Mouse (Mus musculus): ENCODE data around the gene Fkbpl. TPM values are rescaled to one million over a fixed set of nuclear protein-coding genes. Genes with fewer than 3 reads are reported as not detected.

Fkbpl gene
- total and polyA plus RNA-seq, 3 experiments, result 6.4 to 7.0 TPM; not detected in 1

DNA sequence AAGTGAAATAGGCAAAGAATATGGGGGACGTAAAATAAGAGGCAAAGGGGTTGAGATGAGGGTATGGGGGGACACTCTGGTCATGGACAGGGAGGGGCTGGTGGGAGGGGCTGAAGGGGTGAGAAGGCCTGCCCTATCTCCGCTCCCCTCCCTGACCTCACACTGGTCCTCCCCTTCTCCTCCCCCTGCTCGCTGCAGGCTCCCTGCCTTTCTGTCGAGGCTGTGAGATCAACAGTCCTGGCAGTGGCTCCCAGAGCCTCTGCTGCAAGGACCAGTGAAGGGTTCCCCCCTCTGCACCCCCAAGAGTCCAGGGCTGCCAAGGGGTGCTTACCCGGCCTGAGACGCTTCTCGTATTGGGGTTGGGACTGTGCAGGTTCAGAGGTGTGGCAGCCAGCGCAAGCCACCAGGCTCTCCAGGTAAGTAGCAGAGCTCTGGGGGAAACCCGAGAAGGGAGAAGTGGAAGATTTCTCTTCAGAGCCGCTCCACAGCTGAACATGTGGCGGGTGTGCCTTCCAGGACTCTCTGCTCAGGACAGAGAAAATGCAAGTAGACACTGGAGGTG, 15.8 kb downstream of the Fkbpl start:
- Histone ChIP-seq H3K4me3 (ENCODE audit: control insufficient read depth in 1 of 2, insufficient read depth in 1 of 2, low read depth in 2 of 2, low read length in 2 of 2) (peak overlapping the region; percentile 6 to 64; a peak in 3 of 4 replicates), H3K9me3 (replicated peaks; ENCODE audit: insufficient read depth, low read length) (no peaks in the 10 kb centered on the region), H3K27ac (ENCODE audit: control insufficient read depth, low read depth, low read length) (no peak overlapping the region), H3K36me3 (ENCODE audit: control insufficient read depth in 1 of 2, insufficient read depth in 2 of 2, low read length in 2 of 2) (peaks cover 0 to 3% of the 10 kb centered on the region in 2 experiments; a peak in 1 of 4 replicates), H3K9ac (ENCODE audit: control insufficient read depth, low read depth, low read length, poor library complexity, severe bottlenecking) (peak overlapping the region; percentile 24), H3K79me2 (ENCODE audit: control insufficient read depth, insufficient read depth, low read length, poor library complexity) (no peaks in the 10 kb centered on the region), H3K27me3 (ENCODE audit: control insufficient read depth in 1 of 2, insufficient read depth in 2 of 2, low read length in 2 of 2) (no peaks in the 10 kb centered on the region), H3K4me1 (ENCODE audit: control insufficient read depth in 1 of 2, insufficient read depth in 2 of 2, low read length in 2 of 2) (peaks cover 0 to 23% of the 10 kb centered on the region in 2 experiments; a peak in 3 of 4 replicates)
- TF ChIP-seq POLR2AphosphoS5 (IDR thresholded peaks at IDR 0.05; ENCODE audit: borderline replicate concordance, low read depth, low read length) (no peak), BHLHE40 (IDR thresholded peaks at IDR 0.05; ENCODE audit: borderline replicate concordance, low read depth, low read length) (no peak), CHD1 (IDR thresholded peaks at IDR 0.05; ENCODE audit: low read depth, low read length) (no peak), ZC3H11A (IDR thresholded peaks at IDR 0.05; ENCODE audit: low read depth, low read length) (no peak), USF1 (IDR thresholded peaks at IDR 0.05; ENCODE audit: low read depth, low read length) (no peak), NELFE (IDR thresholded peaks at IDR 0.05; ENCODE audit: low read depth, low read length) (no peak), ZNF384 (IDR thresholded peaks at IDR 0.05; ENCODE audit: low read depth, low read length) (no peak), JUND (IDR thresholded peaks at IDR 0.05; ENCODE audit: low read depth, low read length) (no peak), ETS1 (IDR thresholded peaks at IDR 0.05; ENCODE audit: low read depth, low read length) (no peak), SMC3 (IDR thresholded peaks at IDR 0.05; ENCODE audit: low read depth, low read length) (no peak), HCFC1 (IDR thresholded peaks at IDR 0.05; ENCODE audit: low read depth, low read length) (no peak), UBTF (IDR thresholded peaks at IDR 0.05; ENCODE audit: borderline replicate concordance, insufficient read depth, low read depth, low read length) (no peak)
- DNase-seq (ENCODE audit: low read depth, low spot score), result peak; percentile 39

DNA sequence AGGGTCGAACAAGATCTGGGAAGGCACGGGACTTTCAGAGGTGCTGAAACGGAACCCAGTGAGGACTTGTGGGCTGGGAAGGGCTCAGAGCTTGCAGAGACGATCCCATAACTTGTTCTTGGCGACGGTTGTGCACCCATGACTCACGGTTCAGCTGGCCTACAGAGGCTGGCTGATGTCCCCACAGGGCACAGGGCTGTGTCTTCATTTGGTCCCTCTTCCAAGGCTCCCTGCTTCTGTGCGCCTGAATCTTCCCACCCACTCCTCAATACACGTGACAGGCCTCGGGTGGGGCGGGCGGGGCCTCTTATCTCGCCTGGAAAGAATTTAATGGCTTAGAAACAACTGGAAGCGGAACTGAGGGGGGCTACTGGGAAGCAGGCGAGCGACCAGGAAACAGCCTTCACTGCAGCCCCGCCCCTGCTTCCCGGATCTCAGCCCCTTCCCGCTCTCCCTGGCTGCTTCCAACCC, 16.6 kb downstream of the Fkbpl start:
- peak; percentile 55 for DNase-seq (ENCODE audit: low read depth, low spot score)
- Histone ChIP-seq H3K27me3 (ENCODE audit: control insufficient read depth in 1 of 2, insufficient read depth in 2 of 2, low read length in 2 of 2) (no peaks in the 10 kb centered on the region), H3K4me3 (ENCODE audit: control insufficient read depth in 1 of 2, insufficient read depth in 1 of 2, low read depth in 2 of 2, low read length in 2 of 2) (peak overlapping the region; percentile 49 to 67), H3K9ac (ENCODE audit: control insufficient read depth, low read depth, low read length, poor library complexity, severe bottlenecking) (peak overlapping the region; percentile 53), H3K9me3 (replicated peaks; ENCODE audit: insufficient read depth, low read length) (no peaks in the 10 kb centered on the region), H3K27ac (ENCODE audit: control insufficient read depth, low read depth, low read length) (peak overlapping the region; percentile 16; the same call in 1 of the 2 replicates), H3K79me2 (ENCODE audit: control insufficient read depth, insufficient read depth, low read length, poor library complexity) (no peaks in the 10 kb centered on the region), H3K4me1 (ENCODE audit: control insufficient read depth in 1 of 2, insufficient read depth in 2 of 2, low read length in 2 of 2) (peaks cover 0 to 23% of the 10 kb centered on the region in 2 experiments; a peak in 3 of 4 replicates), H3K36me3 (ENCODE audit: control insufficient read depth in 1 of 2, insufficient read depth in 2 of 2, low read length in 2 of 2) (peaks cover 0 to 3% of the 10 kb centered on the region in 2 experiments; a peak in 1 of 4 replicates)
- TF ChIP-seq BHLHE40 (IDR thresholded peaks at IDR 0.05; ENCODE audit: borderline replicate concordance, low read depth, low read length), result peak; percentile 24; the same call in 1 of the 2 replicates
- peak; percentile 27; the same call in 1 of the 2 replicates for TF ChIP-seq ELF1 (IDR thresholded peaks at IDR 0.05; ENCODE audit: low read depth, low read length)
- no peak for TF ChIP-seq NRF1 (IDR thresholded peaks at IDR 0.05; ENCODE audit: insufficient read depth, low read depth, low read length, poor library complexity, severe bottlenecking)
- TF ChIP-seq ETS1 (IDR thresholded peaks at IDR 0.05; ENCODE audit: low read depth, low read length), result no peak
- peak; percentile 56; the same call in 1 of the 2 replicates for TF ChIP-seq USF1 (IDR thresholded peaks at IDR 0.05; ENCODE audit: low read depth, low read length)
